Mouse (Mus musculus) left cerebral cortex, adult 9 months (tissue): ENCODE measurements around the gene Btg2.

Experiments
- DNase-seq, 2 experiments: peaks; one replicate each; pipeline ENCODE4 v3.0.0; 2022; ENCODE audit warnings: low spot score in 2 of 2

The Btg2 gene

GRCm38 (mm10) chr1:134078061-134078795, 692 bp downstream of the Btg2 start:
- DNase-seq, result peak in 1 of 2 experiments; percentile 52

GRCm38 (mm10) chr1:134077389-134078060, 1.4 kb downstream of the Btg2 start:
- DNase-seq, result no peak

GRCm38 (mm10) chr1:134076789-134077188, 2.1 kb downstream of the Btg2 start:
- no peak for DNase-seq

- DNase-seq, result no peak
These were observed 3.4 kb downstream of the Btg2 start for GRCm38 (mm10) chr1:134075532-134075931.

DNA sequence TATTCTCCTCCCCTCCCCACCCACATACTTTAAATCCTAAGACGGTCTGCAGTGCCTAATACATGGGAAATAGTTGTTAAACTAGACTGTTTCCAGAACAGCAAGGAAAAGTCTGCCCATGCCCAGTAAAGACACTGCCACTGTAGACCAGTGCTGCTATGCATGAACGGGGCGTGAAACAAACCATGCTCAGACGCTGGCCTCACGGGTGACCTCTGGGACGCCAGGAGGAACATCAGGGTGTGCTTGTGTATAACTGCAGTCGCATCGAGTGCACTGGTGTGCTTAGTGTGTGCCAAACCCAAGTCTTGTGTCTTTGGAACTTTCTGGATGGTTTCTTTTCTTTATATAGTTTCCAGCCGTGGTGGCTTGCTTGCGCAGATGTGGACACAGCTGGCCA, 4.3 kb downstream of the Btg2 start:
- DNase-seq, result no peak

GRCm38 (mm10) chr1:134074184-134074583, 4.7 kb downstream of the Btg2 start:
- no peak for DNase-seq

DNA sequence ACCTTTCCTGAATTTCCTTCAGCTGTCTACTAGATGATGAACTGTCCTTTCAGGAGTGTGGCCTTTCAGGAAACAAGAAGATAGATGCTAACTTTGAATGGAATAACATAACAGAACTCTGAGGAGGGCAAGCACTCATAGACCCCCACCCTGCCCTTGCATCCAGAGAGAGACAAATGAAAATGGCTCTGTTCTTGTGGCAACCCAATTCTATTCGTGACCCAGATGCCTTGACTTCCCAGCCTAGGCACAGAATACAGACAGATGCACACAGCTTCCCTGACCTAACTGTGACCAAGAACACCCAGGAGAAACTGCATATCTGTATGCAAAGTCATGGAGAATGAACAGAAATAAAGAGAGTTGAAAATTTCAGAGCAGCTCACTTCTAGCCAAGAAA, 5.3 kb downstream of the Btg2 start:
- no peak for DNase-seq

DNA sequence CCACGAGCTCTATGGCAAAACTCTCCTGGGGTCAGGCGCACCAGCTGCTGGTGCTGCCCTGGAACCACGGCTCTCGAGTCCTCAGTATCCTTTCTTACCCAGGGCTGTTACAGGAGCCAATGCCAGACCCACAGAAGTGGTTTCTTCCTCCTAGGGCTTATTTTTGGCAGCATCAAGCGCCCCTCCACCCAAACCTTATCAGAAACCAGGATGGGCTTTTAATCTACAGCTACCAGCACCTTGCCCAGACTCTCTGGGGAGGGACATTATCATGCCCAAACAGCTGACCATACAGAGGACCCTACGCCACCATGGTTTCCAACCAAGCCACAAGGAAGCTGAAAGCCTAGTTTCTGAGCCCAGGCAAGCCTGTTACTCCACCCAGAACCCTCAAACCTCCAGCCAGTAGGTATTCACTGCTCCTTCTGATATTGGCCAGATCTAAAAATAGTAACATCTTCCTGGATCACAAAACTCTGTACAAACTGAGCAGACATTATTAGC, 5.8 kb downstream of the Btg2 start:
- DNase-seq, result no peak

DNA sequence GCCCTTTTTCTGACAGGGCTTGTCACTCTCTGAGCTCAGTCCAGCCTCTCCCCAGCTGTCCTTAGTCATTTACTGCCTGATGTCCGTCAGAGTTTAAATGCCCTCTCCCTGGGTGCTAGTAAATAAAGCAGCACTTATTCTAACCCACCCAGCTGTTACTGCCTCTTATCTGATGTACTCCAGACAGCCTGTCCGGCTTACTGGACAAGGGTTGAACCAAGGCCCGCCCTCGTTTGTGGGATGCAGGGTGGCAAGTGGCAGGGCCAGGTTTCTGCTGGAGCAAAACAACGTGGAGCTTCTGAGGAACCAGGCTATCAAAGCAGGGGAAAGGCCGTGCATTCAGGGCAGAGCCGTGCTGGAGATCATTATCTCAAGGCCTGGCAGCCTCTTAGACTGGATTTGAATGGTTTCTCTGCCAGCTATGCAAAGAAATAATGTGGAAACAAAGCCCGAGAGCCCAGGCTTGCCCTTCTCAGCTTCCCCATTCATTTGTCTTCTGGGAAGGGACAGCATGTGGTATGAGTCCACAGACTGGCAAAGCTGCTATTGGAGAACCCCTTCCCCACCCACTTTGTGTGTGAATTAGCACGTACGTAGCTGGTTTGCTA, 7.4 kb downstream of the Btg2 start:
- DNase-seq, result no peak

GRCm38 (mm10) chr1:134070099-134070669, 8.7 kb downstream of the Btg2 start:
- no peak for DNase-seq

- no peak for DNase-seq
These were observed 11.7 kb downstream of the Btg2 start for GRCm38 (mm10) chr1:134067143-134067619.

DNA sequence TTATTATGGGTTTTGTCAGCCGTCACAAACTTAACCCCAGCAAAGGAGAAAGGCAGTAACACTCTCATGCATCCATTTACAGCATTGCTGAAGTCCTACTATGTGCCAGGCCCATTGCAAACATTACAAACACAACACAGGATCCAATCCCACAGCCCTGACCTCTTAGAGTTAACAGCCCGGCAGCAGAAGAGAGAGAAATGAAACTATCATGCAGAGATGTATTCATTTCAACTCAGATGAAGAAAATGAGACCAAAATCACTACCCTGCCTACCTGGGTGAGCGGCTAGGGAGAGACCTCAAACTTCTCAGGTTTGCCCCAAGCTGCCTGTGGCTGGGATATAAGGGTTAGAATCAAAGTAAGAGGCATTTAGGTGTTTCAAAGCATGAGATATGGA, 12.4 kb downstream of the Btg2 start:
- no peak for DNase-seq

DNA sequence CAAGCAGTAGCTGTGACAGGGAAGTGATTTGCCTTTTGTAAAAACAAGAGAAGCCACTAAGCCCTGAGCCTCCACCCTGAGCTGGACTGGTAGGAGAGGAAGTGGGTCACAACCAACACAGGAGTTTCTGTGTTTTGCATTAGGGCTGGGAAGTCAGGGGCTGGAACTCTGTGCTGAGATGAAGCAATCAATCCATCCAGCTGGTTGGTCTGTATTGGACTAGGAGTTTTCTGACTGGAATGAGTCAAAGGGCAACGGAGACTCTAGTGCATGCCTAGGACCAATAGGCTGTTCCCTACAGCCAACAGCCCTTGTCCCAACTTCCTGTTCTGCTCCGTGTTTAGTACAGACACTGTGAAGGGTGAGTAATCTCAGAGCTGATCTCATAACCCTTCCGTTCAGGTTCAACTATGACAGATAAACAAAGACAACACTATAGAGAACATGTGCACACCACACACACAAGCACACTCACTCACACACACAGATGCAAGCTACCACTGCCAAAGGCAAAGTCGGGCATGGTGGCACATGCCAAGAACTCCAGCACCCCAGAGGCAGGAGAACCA, 13.6 kb downstream of the Btg2 start:
- no peak for DNase-seq

GRCm38 (mm10) chr1:134064296-134064831, 14.6 kb downstream of the Btg2 start:
- no peak for DNase-seq

DNA sequence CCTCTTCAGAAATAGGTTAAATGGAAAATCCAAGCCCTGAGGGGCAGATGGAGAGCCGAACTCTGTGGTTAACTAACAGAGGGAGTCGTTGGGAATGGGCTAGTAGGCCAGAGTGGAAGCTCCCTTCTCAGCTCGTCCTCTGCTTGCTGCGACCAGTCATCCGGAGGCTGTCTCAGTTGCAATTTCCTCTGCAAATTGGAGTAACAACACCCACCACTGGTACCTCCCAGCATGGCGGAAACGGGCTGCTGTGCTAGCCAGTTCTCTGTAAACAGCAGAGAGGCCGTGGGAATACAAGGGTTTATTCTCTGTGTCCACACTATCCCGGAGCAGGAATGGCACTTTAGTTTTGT, 15.2 kb downstream of the Btg2 start:
- DNase-seq, result no peak

DNA sequence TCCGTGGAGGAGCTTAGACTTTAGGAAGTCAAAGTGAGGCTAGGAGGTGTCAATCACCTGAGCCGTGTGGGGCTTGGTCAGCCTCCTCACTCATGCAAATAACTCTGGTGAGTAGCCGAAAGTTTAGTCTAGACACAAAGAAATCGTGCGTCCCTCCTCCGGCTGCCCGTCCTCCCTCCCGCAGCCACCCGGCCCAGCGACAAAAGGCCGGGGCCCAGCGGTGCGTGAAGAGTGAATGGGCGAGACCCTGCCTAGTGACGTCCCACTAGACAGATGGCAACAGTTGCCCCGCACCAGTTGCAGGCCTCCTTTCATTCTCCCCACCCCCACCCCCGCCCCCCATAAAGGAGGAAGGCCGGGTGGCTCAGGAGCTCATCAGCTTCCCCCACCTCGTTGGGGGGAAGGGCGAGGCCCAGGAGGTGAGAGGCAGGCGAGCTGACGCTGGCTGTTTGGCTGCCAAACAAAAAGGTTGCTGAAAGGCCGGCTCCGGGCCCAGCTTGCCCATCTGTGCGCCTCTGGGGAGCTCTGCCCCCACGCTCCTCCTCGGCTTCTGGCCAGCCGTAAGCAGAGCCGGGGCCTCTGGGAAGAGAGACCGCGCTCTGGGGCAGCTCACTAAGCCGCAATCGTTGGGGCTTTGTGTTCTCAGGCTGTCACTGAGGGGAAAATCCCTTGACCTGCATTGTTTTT, 15.7 kb downstream of the Btg2 start:
- DNase-seq, result no peak

GRCm38 (mm10) chr1:134062411-134063085, 16.4 kb downstream of the Btg2 start:
- DNase-seq, result no peak

GRCm38 (mm10) chr1:134061915-134062314, 17.0 kb downstream of the Btg2 start:
- no peak for DNase-seq

DNA sequence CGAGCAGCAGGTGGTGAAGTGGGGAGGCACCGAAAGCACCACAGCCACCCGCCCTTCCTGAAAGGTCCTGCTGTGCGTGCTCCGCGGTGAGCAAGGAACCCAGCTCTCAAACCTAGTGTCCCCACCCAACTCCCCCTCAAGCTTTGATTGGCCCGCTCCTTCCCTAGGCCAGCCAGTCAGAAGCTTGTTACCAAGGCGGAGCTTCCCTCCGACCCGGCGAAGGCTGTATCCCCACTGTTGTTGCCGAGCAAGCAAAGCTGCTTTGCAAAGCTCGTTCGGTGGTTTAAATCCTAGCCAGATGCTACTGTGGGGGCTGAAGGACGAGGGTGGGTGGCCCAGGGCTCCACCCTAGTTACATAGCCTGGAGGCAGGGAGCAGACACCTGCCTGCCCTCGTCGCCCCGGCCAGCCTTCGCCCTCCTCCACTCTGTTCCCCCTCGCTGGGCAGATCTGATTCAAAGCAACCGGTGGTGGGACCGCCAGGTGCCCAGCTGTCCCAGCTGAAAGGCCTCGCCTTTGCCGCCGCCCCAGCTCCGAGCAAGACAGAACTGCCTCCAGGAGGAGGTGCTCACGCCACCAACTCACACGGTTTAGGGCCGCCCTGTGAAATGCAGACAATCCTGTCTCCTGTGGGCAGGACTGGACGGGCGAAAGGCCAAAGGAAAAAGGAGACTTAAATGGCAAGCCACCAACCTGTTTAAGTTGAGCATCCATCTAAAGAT, 17.9 kb downstream of the Btg2 start:
- DNase-seq, result peak; percentile 86 to 91
